Mouse (Mus musculus) heart, embryonic 11.5 days (tissue): ENCODE data around the gene Stard10. TPM values are rescaled to one million over a fixed set of nuclear protein-coding genes. Genes with fewer than 3 reads are reported as not detected.

ENCODE experiments used
- ATAC-seq: fragments of 200-750 bp; cut with Nextera tagmentation; replicated peaks from 2 replicates; pipeline ENCODE4 v1.8.0; 2017; ENCODE audit warnings: moderate library complexity; ENCODE audit not compliant: insufficient number of reproducible peaks, low FRiP score, low TSS enrichment
- H3K27ac ChIP-seq: fragments of 300-500 bp; sonication (generic); 2 replicates; pipeline ENCODE4 v1.5.1; 2014; ENCODE audit warnings: mild to moderate bottlenecking, low read depth, low read length
- H3K27me3 ChIP-seq: fragments of 300-500 bp; sonication (generic); 2 replicates; pipeline ENCODE4 v1.6.1; 2014; ENCODE audit warnings: mild to moderate bottlenecking, low read length, mixed read lengths; ENCODE audit not compliant: control insufficient read depth, insufficient read depth
- H3K36me3 ChIP-seq: fragments of 300-500 bp; sonication (generic); 2 replicates; pipeline ENCODE4 v1.6.1; 2014; ENCODE audit warnings: mild to moderate bottlenecking, low read length, moderate library complexity, mixed read lengths; ENCODE audit not compliant: control insufficient read depth, insufficient read depth
- H3K4me1 ChIP-seq: fragments of 300-500 bp; sonication (generic); 2 replicates; pipeline ENCODE4 v1.6.1; 2014; ENCODE audit warnings: low read length; ENCODE audit not compliant: control insufficient read depth, insufficient read depth
- H3K4me2 ChIP-seq: fragments of 300-500 bp; sonication (generic); 2 replicates; pipeline ENCODE4 v1.6.1; 2014; ENCODE audit warnings: mild to moderate bottlenecking, moderate library complexity
- H3K4me3 ChIP-seq: fragments of 300-500 bp; sonication (generic); 2 replicates; pipeline ENCODE4 v1.5.1; 2014; ENCODE audit warnings: low read depth, low read length
- H3K9ac ChIP-seq: fragments of 300-500 bp; sonication (generic); 2 replicates; pipeline ENCODE4 v1.6.1; 2014; ENCODE audit warnings: mild to moderate bottlenecking, low read depth, low read length, moderate library complexity
- H3K9me3 ChIP-seq: fragments of 300-500 bp; sonication (generic); replicated peaks from 2 replicates; pipeline ENCODE4 v1.6.1; 2016; ENCODE audit warnings: low read length; ENCODE audit not compliant: control insufficient read depth
- WGBS: fragments of 180-500 bp; shearing (Covaris S2); extraction: QIAGEN DNeasy Blood & Tissue Kit; methylation state at CpG from one replicate; pipeline ENCODE4 v1.1.7; 2014; ENCODE audit not compliant: insufficient replicate concordance; 5-methylcytosine and 5-hydroxymethylcytosine counted together
- polyA plus RNA-seq: library from polyadenylated mRNA; unstranded; fragments of >200 nt; fragmentation: Nextera tagmentation; extraction: Ambion mirVana; gene quantifications from 2 replicates; pipeline ENCODE4 v1.2.1, GENCODE M21; 2014

The Stard10 gene
- polyA plus RNA-seq, 1 experiment from 2014 or later = 44.4 TPM

- H3K27me3 ChIP-seq = no peaks in the 10 kb centered on the region
- peaks cover 4% of the 10 kb centered on the region; the same call in 1 of the 2 replicates for H3K4me1 ChIP-seq
- H3K36me3 ChIP-seq = no peaks in the 10 kb centered on the region
- peak overlapping the region; percentile 71 for H3K4me2 ChIP-seq
- ATAC-seq = peak; percentile 90
- under 1% methylated on average over 43 of the region's 43 CpGs for WGBS
- peak overlapping the region; percentile 72 for H3K9ac ChIP-seq
- peak overlapping the region; percentile 88 for H3K27ac ChIP-seq
- no peaks in the 10 kb centered on the region for H3K9me3 ChIP-seq
- peak overlapping the region; percentile 51 for H3K4me3 ChIP-seq
Measured at GRCm38 (mm10) chr7:101310327-101311028, 6.4 kb upstream of the Stard10 start.

GRCm38 (mm10) chr7:101311061-101311460 is 5.8 kb upstream of the Stard10 start:
- H3K36me3 ChIP-seq = no peaks in the 10 kb centered on the region
- no peak overlapping the region for H3K27ac ChIP-seq
- peak overlapping the region; percentile 71 for H3K4me2 ChIP-seq
- H3K9ac ChIP-seq = peak overlapping the region; percentile 72; the same call in 1 of the 2 replicates
- H3K27me3 ChIP-seq = no peaks in the 10 kb centered on the region
- no peak for ATAC-seq
- H3K4me3 ChIP-seq = peak overlapping the region; percentile 51
- peaks cover 4% of the 10 kb centered on the region; the same call in 1 of the 2 replicates for H3K4me1 ChIP-seq
- WGBS = 19% methylated on average over 2 of the region's 2 CpGs
- no peaks in the 10 kb centered on the region for H3K9me3 ChIP-seq

GRCm38 (mm10) chr7:101313033-101313432 is 3.9 kb upstream of the Stard10 start:
- no peak overlapping the region for H3K27ac ChIP-seq
- no peaks in the 10 kb centered on the region for H3K9me3 ChIP-seq
- H3K4me1 ChIP-seq = peaks cover 4% of the 10 kb centered on the region
- H3K36me3 ChIP-seq = no peaks in the 10 kb centered on the region
- H3K9ac ChIP-seq = no peak overlapping the region
- WGBS = 74% methylated on average over 3 of the region's 3 CpGs
- 0 out of 2 replicates have a peak, but pooled peaks cover 1% of the 10 kb centered on the region for H3K27me3 ChIP-seq
- H3K4me2 ChIP-seq = no peak overlapping the region
- H3K4me3 ChIP-seq = no peak overlapping the region
- ATAC-seq = no peak

GRCm38 (mm10) chr7:101314396-101314795 is 2.5 kb upstream of the Stard10 start:
- H3K36me3 ChIP-seq = no peaks in the 10 kb centered on the region
- no peak overlapping the region for H3K4me3 ChIP-seq
- no peaks in the 10 kb centered on the region for H3K9me3 ChIP-seq
- H3K27ac ChIP-seq = no peak overlapping the region
- no peak overlapping the region for H3K4me2 ChIP-seq
- H3K9ac ChIP-seq = no peak overlapping the region; the same call in 1 of the 2 replicates
- H3K4me1 ChIP-seq = peaks cover 6% of the 10 kb centered on the region
- 47% methylated on average over 5 of the region's 5 CpGs for WGBS
- ATAC-seq = no peak
- 0 out of 2 replicates have a peak, but pooled peaks cover 4% of the 10 kb centered on the region for H3K27me3 ChIP-seq

GRCm38 (mm10) chr7:101315699-101316098 is 1.2 kb upstream of the Stard10 start:
- no peak for ATAC-seq
- Histone ChIP-seq H3K9me3 (no peaks in the 10 kb centered on the region), H3K36me3 (no peaks in the 10 kb centered on the region), H3K4me2 (no peak overlapping the region), H3K27ac (no peak overlapping the region), H3K27me3 (0 out of 2 replicates have a peak, but pooled peaks cover 8% of the 10 kb centered on the region), H3K9ac (no peak overlapping the region), H3K4me1 (peaks cover 13% of the 10 kb centered on the region), H3K4me3 (no peak overlapping the region)

GRCm38 (mm10) chr7:101316591-101317001 is 290 bp upstream of the Stard10 start:
- peaks cover 8% of the 10 kb centered on the region; the same call in 1 of the 2 replicates for H3K27me3 ChIP-seq
- no peak overlapping the region for H3K27ac ChIP-seq
- H3K9ac ChIP-seq = no peak overlapping the region
- no peak for ATAC-seq
- no peaks in the 10 kb centered on the region for H3K36me3 ChIP-seq
- no peaks in the 10 kb centered on the region for H3K9me3 ChIP-seq
- 46% methylated on average over 6 of the region's 6 CpGs for WGBS
- no peak overlapping the region for H3K4me3 ChIP-seq
- peaks cover 15% of the 10 kb centered on the region for H3K4me1 ChIP-seq
- H3K4me2 ChIP-seq = no peak overlapping the region

- peaks cover 12% of the 10 kb centered on the region for H3K27me3 ChIP-seq
- H3K9me3 ChIP-seq = no peaks in the 10 kb centered on the region
- H3K4me2 ChIP-seq = no peak overlapping the region
- WGBS = 26% methylated on average over 4 of the region's 4 CpGs
- H3K4me1 ChIP-seq = peaks cover 17% of the 10 kb centered on the region
- H3K4me3 ChIP-seq = no peak overlapping the region
- no peak overlapping the region for H3K27ac ChIP-seq
- no peaks in the 10 kb centered on the region for H3K36me3 ChIP-seq
- no peak overlapping the region for H3K9ac ChIP-seq
- ATAC-seq = no peak
Measured at GRCm38 (mm10) chr7:101318848-101319247, 2.0 kb downstream of the Stard10 start.

GRCm38 (mm10) chr7:101319796-101320195 is 2.9 kb downstream of the Stard10 start:
- H3K27me3 ChIP-seq = peaks cover 12% of the 10 kb centered on the region

More at GRCm38 (mm10) chr7:101319796-101320195, 2.9 kb downstream of the Stard10 start:
- WGBS = 65% methylated on average over 1 of the region's 1 CpGs
- no peaks in the 10 kb centered on the region for H3K36me3 ChIP-seq
- H3K4me2 ChIP-seq = no peak overlapping the region
- H3K9me3 ChIP-seq = no peaks in the 10 kb centered on the region
- H3K4me1 ChIP-seq = peaks cover 17% of the 10 kb centered on the region
- no peak overlapping the region for H3K27ac ChIP-seq
- ATAC-seq = no peak
- no peak overlapping the region for H3K4me3 ChIP-seq
- no peak overlapping the region for H3K9ac ChIP-seq
